Mouse (Mus musculus): ENCODE data around the gene Pikfyve.
"Not testable (repeated sequence)": the region's sequence is repeated elsewhere in the genome, so short reads cannot be mapped to it uniquely, and the experiment has no call there.

The Pikfyve gene

GRCm38 (mm10) chr1:65185011-65185410 lies 1.5 kb upstream of the Pikfyve start:
- DNase-seq (ENCODE audit: low spot score) = no peak

DNA sequence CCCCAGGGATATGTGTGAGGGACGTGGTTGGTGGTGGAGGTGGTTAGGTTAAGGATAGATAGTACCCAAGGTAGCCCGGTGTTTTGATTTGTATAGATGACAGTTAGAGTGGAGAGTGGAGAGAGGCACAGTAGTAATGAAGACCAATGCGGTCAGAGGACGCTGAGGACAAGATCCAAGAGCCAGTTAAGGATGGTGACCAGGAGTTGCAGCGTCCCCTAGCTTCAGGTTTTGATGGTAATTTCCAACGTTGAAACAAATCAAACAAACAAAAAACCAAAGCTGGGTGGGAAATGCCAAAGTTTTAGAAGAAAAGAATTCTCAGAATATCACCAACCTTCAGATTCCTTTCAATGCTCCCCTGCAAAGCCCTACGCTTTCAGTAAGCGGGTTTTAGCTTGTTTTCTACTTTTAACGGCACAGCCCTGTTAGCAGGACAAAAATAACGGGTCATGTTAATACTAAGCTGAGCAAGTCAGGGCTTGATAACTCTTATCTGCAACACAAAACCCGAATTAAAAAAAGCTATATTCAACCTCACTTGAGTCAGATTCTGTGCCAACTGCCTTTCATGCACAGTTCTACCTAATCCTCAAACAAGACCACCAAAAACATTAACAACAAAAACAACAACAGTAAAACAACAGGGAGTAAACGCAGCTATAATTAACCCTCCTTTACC lies 818 bp upstream of the Pikfyve start:
- DNase-seq (ENCODE audit: low spot score) = no peak

- DNase-seq (ENCODE audit: low spot score) = no peak
Observed at GRCm38 (mm10) chr1:65187074-65187430, 569 bp downstream of the Pikfyve start.

DNA sequence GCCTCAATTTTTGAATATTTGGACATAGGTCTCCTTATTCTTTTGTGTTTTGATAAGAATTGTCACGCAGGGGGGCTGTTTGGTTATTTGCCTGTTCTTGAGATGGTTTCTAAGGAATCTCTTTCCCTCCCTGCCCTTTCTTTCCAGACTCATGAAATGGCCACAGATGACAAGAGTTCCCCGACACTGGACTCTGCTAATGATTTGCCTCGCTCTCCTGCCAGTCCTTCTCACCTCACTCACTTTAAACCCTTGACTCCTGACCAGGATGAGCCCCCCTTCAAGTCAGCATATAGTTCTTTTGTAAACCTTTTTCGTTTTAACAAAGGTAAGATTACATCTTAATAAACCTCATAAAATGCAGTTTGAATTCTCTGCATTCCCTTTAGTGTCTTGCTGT lies 3.7 kb downstream of the Pikfyve start:
- no peak for DNase-seq (ENCODE audit: low spot score)

DNA sequence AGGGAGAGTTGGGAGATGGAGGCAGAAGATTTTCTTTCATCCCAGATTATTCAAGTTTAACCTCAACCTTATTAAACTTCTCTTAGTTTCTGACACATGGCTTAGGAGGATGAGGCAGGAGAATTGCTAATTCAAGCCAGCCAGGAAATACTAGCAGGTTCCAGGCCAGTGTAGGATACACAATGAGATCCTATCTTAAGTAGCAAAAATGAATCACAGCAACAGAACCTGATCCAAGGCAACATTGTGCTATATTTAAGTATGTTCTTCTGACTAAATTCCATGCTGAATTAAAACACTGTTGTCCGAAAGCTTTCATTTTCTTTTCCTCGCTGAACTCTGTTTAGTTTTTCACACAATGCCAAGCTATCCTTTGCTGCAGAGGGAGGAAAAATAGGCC lies 6.7 kb downstream of the Pikfyve start:
- no peak for DNase-seq (ENCODE audit: low spot score)

GRCm38 (mm10) chr1:65198425-65198824 lies 11.9 kb downstream of the Pikfyve start:
- DNase-seq (ENCODE audit: low spot score) = no peak

DNA sequence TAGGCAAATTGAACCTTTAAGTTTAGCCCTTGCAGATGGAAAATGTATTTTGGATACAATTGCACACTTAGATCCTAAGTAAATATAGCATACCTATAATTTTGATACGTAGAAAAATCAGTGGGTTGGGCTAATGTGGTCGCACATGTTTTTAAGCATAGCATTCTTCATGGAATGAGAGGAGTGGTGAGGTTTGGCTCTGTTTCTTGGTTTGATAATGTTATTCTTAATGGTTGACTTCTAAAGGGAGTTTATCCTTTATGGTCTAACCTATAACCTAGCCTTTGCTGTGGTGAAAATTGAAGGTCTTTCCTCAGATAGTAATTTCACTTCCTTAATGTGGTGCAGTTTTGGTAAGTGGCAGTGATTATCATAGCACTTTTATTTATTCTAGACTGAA lies 12.4 kb downstream of the Pikfyve start:
- no peak for DNase-seq (ENCODE audit: low spot score)

- DNase-seq (ENCODE audit: low spot score) = no peak
Observed at GRCm38 (mm10) chr1:65204299-65204698, 17.8 kb downstream of the Pikfyve start.

DNA sequence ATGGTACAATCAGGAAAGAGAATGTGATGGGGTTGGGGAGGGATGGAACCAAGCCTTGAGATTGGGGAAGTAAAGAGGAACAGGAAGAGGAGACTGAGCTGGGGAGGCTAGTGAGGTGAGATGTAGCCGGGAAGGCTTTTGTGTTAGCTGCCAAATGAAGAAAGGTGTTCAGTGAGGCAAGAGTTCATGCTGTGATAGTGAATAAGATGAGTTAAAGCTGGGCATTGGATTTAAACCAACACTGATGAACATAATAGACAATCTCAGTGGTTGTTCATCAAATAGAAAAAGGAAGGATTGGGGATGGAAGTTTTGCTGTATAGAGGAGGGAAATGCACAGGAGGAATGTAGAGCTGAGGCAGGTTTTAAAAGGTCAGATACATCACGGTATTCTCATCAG lies 26.7 kb downstream of the Pikfyve start:
- DNase-seq (ENCODE audit: low spot score) = no peak

- DNase-seq (ENCODE audit: low spot score) = no peak
Observed at GRCm38 (mm10) chr1:65217567-65217966, 31.1 kb downstream of the Pikfyve start.

DNA sequence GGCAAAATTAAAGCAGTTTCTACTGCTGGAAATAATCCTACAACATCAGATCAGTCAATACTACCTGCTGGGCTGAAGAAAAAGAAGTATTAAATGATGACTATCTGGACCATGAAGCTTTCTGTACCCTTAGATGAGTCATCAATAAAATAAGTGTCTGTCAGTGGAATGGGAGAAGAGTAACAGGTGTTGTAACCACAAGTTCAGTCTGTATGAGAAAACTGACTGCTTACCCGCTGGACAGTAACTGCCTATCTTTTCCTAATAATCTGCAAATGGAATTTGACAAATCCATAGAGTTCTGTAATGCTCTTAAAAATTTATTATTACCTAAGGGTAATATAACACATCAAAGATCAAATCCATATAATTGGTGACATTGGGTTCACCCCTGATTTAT lies 31.5 kb downstream of the Pikfyve start:
- no peak for DNase-seq (ENCODE audit: low spot score)

- no peak for DNase-seq (ENCODE audit: low spot score)
Observed at GRCm38 (mm10) chr1:65223654-65224053, 37.2 kb downstream of the Pikfyve start.

- no peak for DNase-seq (ENCODE audit: low spot score)
Observed at GRCm38 (mm10) chr1:65227681-65228080, 41.2 kb downstream of the Pikfyve start.

GRCm38 (mm10) chr1:65229768-65230167 lies 43.3 kb downstream of the Pikfyve start:
- not testable (repeated sequence) for DNase-seq (ENCODE audit: low spot score)

DNA sequence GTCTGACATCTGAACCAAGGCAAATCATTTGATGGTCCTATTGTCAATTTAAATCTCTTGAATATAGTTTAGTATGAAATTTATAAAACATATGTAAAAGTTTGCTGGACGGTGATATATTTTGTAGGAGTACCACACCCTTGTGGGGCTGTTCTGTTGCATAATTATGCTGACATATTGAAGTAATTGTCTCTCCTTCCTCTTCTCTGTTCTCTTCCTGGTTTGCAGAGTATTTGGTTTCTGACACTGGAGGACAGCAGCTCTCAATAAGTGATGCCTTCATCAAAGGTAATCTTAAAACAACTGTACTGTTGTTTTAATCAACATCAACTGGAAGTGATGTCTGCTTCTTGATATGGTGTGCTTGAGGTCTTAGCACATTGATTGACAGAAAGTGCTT lies 44.1 kb downstream of the Pikfyve start:
- DNase-seq (ENCODE audit: low spot score) = no peak

DNA sequence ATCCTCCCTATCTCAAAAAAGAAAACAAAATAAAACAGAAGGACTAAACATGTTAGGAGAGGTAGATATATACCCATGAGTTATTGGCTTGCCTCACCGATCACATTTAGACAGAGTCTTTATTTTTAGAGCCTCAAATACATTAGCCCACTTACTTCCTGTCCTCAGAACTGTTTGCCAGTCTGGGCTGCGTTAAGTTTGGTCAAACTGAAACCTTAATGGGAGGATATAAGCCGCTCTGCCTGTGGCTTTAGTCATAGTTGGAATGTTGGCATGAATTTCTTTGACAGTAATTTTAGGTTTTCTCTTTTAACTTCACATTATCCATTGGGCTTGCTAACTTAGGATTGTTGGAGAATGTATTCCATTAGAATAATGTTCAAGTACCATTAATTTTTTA lies 51.2 kb downstream of the Pikfyve start:
- no peak for DNase-seq (ENCODE audit: low spot score)

- no peak for DNase-seq (ENCODE audit: low spot score)
Observed at GRCm38 (mm10) chr1:65245637-65246036, 59.2 kb downstream of the Pikfyve start.

DNA sequence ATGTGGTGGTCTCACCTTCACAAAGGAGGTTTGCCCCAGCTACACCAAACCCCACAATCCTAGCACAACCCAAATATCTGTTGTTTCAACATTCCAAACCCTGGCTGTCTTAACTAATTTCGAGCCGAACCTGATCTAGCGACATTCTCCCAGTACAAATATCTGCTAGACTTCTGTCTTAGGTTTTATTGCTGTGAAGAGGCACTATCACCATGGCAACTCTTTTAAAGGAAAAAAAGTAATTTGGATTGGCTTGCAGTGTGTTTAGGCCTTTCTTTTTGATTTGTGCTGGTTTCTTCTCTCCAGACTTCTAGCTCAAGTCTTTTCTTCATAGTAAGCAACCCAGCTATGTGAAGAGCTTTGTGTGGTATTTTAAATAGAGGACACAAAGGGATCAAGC lies 94.0 kb downstream of the Pikfyve start:
- DNase-seq (ENCODE audit: low spot score) = no peak

- DNase-seq (ENCODE audit: low spot score) = no peak
Observed at GRCm38 (mm10) chr1:65281756-65282155, 95.3 kb downstream of the Pikfyve start, which contains the start of gene Pth2r. TSS of gene Pth2r (plus strand) at chr1:65282056.

- no peak for DNase-seq (ENCODE audit: low spot score)
Observed at GRCm38 (mm10) chr1:65282766-65283165, 96.3 kb downstream of the Pikfyve start.

DNA sequence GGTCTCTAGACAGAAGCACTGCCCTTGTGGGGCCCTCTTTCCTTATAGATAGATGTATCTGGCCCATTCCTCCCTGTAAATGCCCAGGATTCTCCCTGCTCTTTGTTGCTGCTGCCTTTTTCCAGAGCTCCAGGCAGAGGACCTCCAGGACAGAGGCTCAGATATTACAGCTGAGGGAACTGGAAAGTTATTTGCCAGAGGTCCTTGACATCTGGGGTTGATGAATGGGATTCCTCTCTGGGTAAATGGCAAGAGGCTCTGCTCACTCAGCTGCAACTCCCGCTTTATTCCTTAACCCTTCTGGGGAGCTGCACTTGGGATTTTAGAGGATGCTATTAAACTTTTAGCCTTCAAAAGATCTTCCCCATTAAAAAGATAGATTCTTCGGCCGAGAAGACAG lies 122.0 kb downstream of the Pikfyve start:
- DNase-seq (ENCODE audit: low spot score) = no peak

DNA sequence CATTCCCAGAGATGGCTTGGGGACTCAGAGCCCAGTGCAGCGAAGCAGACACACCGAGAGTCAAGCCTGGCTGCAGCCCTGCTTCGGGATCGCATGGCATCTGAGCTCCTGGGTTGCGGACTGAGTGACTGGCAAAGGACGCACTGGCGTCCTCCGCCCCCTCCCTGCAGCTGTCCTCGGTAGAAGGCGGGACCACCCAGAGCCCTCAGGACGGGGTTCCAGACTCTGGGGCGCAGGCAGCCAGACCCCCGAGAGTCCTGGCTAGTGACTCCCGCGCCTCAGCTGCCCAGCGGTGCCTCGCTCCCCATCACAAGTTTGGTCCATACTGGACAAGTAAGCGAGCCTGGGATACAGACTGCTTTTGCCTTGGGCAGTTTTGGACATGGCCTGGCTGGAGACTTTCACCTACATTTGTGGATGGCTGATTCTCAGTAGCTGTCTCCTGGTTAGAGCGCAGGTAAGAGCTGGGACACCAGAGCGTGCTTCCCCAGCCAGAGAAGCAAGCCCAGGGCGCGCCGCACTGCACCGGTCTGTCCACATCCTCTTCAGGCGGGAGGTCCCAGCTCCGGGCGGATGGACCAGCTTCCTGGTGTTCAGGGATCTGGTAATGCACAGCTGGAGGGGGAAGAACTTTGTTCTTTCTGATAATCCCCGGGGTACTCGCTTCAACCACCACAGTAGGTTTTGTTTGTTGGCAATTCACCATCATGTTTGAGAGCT lies 124.9 kb downstream of the Pikfyve start:
- no peak for DNase-seq (ENCODE audit: low spot score)

GRCm38 (mm10) chr1:65312118-65312517 lies 125.6 kb downstream of the Pikfyve start:
- no peak for DNase-seq (ENCODE audit: low spot score)

GRCm38 (mm10) chr1:65312896-65313295 lies 126.4 kb downstream of the Pikfyve start:
- no peak for DNase-seq (ENCODE audit: low spot score)

Measured in ovary, postnatal 10 days (tissue).